14 mouse cellular contexts compared by ENCODE assay signal in the genomic region with DNA sequence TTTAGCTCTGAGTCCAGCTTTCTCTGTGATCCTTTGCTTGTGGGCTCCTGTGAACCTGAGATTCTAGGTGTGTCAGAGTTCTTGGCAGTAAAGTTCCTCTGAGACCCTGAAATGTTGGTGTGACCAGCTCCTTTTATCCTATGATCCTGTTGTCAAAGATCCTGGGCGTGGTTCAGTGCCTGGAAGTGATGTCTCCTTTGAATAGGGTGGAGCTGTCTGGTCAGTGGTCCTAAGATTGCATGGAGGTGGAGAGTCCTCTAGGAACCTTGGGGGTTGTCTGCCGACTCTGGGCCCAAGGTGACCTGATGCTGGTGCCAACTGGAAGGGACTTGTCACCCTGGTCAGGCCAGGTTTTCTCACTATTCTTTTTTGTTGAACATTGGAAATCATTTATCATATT.
"Had no signal": no experiment of that assay in that cellular context is flagged by ENCODE, and none has a peak within 500 bp of the region (broad histone marks: within the 10 kb centered on the region; RNA-seq: fewer than 3 reads in every experiment).

No protein-coding gene starts in this region.

- DNase-seq: gastrocnemius, adult 2 months; gastrocnemius, postnatal 10 days; gastrocnemius, postnatal 25 days; heart, adult 18-20 months; heart, postnatal 10 days; heart, postnatal 4 days; kidney, adult 18-20 months; kidney, adult 8-10 months; kidney, postnatal 10 days; kidney, postnatal 25 days; kidney, postnatal 4 days; layer of hippocampus, postnatal 36 days; left cerebral cortex, postnatal 4 days; liver, embryonic 13.5 days had no signal
